Mouse (Mus musculus) MEL-GATA-1-ER (cell line): Measurements from ENCODE around the gene Cant1.

Experiments
- DNase-seq: peaks from one replicate; pipeline ENCODE4 v3.0.0-alpha.2; 2012; ENCODE audit warnings: low read depth; ENCODE audit errors: extremely low read depth

Gene Cant1

GRCm38 (mm10) chr11:118430291-118430885, 11.5 kb upstream of the Cant1 start:
- DNase-seq = no peak

GRCm38 (mm10) chr11:118428944-118429709, 10.2 kb upstream of the Cant1 start:
- DNase-seq = no peak

DNA sequence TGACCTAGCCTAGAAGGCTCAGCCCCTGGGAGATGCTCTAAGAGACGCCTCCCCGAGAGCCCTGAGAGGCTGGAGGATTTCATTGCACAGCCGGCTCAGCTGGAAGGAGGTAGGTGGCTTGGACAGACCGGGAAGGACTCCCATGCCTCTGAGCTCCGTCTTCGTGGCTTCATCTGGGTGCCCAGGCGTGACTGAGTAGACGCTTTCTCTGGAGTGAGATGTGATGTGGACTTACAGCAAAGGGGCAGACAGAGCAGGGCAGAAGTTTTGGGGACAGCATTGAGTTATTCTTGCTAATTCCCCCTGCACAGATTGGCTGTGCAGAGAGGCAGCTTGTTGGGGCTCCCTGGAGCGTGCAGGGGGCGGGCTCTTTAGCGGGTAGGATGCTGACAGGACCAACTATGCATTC, 9.6 kb upstream of the Cant1 start:
- no peak for DNase-seq

- DNase-seq = peak; percentile 58
Observed at GRCm38 (mm10) chr11:118427986-118428385, 9.1 kb upstream of the Cant1 start, which contains the start of gene C1qtnf1. Gene C1qtnf1, plus strand, starts transcription at chr11:118428203.

DNA sequence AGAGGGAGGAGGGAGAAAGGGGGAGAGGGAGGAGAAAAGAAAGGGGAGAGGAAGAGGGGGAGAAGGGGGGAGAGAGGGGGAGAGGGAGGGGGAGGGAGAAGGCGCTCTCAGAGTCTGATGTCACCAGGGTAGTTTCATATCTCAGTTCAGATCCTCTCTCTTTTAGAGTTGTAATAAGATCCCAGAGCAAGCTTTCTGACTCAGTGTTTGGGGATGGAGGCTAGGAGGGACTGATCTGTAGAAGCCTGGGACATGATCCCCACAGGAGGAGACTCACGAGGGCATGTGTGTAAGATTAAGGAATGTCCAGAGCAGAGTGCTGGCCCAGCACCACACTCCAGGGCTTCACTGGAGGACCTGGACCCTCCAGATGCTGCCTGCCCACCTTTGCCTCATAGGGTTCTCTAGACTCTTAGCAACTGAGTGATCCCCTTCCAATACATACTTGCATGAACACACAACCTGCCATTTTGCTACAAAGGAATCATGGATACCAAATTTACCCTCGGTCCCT, 8.4 kb upstream of the Cant1 start:
- no peak for DNase-seq

DNA sequence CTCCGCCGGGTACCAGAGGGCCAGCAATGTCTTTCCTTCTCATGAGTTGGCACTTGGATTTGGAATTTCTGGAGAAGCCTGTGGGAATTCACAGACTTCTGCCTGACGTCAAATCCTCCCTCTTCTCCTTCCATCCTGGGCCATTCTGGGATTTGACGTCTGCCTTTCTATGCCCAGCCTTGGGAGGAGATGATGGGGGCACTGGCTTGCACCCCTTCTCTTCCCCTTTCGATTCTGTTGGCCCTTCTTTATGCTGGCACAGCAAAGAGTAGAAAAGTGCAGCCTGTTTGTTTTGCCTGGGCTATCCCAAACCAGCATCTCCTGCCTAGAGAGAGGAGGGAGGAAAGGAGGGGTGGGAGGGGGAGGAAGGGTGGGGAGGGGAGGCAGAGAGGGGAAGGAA, 7.9 kb upstream of the Cant1 start:
- DNase-seq = no peak

DNA sequence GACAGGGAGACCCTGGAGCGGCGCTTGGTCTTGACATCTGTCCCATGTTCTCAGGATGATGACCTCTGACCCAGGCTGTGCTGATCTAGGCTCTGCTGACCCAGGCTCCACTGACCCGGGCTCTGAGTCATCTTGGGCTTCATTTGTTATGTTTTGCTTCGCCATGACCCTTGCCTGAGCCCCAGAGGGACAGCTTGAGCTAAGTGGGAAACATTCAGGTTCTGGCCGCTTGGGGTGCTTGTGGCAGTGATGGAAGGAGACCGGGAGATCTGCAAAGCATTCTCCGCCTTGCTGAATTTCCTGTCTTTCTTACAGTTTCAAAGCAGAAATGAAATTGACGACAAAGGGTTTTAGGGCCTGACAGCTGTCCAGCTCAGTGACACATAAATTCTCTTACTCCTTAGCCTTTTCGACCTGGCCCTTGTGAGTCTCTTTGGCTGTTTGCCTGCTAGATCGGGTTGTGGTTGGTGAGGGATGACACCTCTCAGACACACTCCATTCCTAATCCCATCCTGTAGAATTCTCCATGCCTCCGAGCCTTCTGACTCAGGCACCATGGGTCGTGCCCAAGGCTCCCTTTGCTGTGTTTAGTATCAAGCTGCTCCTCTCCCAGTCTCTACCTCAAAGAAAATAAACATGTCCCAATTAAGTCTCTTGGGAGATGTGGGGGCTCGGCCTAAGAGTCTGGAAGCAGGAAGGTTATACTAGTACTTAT, 5.9 kb upstream of the Cant1 start:
- no peak for DNase-seq

GRCm38 (mm10) chr11:118423266-118423971, 4.5 kb upstream of the Cant1 start:
- DNase-seq = peak; percentile 67

- no peak for DNase-seq
Observed at GRCm38 (mm10) chr11:118420261-118420660, 1.4 kb upstream of the Cant1 start.

- no peak for DNase-seq
Observed at GRCm38 (mm10) chr11:118418442-118418833, 448 bp downstream of the Cant1 start.

DNA sequence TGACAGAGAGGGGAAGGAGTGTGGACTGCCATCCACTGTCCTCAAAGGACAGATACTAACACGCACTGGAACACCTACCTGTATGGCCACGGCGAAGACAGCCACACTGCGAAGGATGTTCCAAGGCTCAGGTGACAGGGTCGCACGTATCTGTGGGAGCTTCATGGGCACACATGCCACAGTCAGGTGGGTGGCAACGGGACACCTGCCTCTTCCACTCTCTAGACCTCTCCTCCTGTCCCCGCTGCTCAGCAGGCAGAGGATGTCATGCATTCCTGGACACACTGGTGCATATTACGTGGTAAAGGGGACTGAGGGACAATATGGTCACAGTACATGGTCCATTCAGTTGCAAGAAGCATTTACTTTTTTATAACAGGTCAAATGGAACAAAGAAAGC, 1.4 kb downstream of the Cant1 start:
- DNase-seq = no peak

GRCm38 (mm10) chr11:118416046-118416445, 2.8 kb downstream of the Cant1 start:
- DNase-seq = no peak

GRCm38 (mm10) chr11:118415630-118416029, 3.3 kb downstream of the Cant1 start:
- no peak for DNase-seq

DNA sequence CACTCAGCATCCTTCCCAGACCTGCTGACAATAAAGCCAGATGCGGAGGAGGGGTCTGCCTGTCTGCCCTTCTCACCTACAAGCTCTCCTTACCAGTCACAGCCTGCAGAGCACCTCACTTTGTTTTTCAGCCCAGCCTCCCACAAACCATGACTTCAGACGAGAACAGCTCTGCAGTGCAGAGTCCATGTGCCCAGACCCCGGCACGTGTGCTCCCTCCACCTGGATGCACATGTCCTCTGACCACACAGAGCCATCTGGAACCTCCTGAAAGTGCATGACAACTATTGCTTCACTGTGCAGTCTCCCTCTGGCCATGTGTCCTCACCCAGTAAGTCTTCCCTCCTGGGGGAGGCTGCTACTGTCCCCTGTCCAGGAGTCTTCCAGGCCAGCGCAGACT, 4.6 kb downstream of the Cant1 start:
- DNase-seq = no peak

- no peak for DNase-seq
Observed at GRCm38 (mm10) chr11:118413055-118413454, 5.8 kb downstream of the Cant1 start.

- DNase-seq = no peak
Observed at GRCm38 (mm10) chr11:118412601-118413000, 6.3 kb downstream of the Cant1 start.

DNA sequence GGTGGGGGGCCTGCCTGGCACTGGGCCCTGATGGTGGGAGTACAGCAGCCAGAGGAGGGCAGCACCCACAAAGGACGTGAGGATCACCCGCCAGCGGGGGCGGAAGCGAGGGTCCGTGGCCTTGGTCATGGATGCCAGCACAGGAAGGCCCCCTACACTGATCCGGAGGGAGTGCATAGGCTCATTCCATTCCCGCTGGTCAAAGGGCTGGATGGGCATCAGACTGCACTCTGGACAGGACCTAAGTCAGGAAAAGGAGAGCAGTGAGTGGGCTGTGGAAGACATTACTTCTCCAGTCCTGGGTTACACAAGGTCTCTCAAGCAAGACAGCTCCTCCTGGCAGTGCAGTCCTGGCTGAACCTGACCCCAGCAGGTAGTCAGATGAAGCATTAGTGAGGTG, 7.6 kb downstream of the Cant1 start:
- no peak for DNase-seq

GRCm38 (mm10) chr11:118410479-118410878, 8.4 kb downstream of the Cant1 start:
- DNase-seq = no peak

DNA sequence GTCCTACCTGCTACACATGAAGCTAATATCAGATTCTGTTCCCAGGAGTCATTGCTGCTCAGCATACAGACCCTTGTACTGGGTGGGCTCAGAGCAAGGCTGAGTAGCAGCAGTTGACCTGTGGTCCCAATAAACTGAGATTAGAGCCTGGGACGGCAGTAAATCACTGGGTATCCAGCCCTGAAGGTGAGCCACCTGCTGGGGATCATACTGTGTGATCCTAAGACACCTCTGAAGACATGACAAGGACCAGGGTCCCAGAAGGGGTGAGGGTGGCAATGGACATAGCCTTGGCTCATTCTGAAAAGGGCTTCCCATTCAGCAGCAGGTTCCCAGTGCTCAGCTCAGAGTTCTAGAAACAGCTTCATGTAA, 8.8 kb downstream of the Cant1 start:
- DNase-seq = no peak

GRCm38 (mm10) chr11:118409106-118410072, 9.5 kb downstream of the Cant1 start:
- DNase-seq = no peak
